Mouse (Mus musculus): ENCODE data around the gene Lrrc27. TPM values are rescaled to one million over a fixed set of nuclear protein-coding genes. Genes with fewer than 3 reads are reported as not detected.
A peak's percentile ranks its signal among the peaks of the same experiment; 100 is the strongest.

The Lrrc27 gene
- total RNA-seq, 1 experiment from 2014 or later, result 9.5 TPM

GRCm38 (mm10) chr7:139208023-139208772 is 4.6 kb upstream of the Lrrc27 start:
- ATAC-seq (replicated peaks in 1 of 2; ENCODE audit: insufficient read depth in 1 of 2, low FRiP score in 2 of 2, low TSS enrichment in 1 of 2, low read depth in 1 of 2, poor library complexity in 2 of 2, severe bottlenecking in 2 of 2), result peak; percentile 79 to 81

DNA sequence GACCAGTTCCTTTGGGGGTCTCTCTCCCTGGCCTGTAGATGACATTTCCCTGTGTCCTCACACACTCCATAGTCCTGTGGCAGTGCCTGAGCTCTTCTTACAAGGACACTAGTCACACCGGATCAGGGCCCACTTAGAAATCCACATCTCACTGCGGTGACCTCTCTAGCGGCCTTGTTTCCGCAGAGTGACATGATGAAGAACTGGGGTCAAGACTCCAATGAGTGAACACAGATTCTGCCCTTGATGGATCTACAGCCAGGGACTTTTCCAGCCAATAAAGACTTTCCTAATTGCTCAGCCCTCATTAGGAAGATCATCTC is 4.1 kb upstream of the Lrrc27 start:
- ATAC-seq (replicated peaks in 1 of 2; ENCODE audit: insufficient read depth in 1 of 2, low FRiP score in 2 of 2, low TSS enrichment in 1 of 2, low read depth in 1 of 2, poor library complexity in 2 of 2, severe bottlenecking in 2 of 2), result no peak

DNA sequence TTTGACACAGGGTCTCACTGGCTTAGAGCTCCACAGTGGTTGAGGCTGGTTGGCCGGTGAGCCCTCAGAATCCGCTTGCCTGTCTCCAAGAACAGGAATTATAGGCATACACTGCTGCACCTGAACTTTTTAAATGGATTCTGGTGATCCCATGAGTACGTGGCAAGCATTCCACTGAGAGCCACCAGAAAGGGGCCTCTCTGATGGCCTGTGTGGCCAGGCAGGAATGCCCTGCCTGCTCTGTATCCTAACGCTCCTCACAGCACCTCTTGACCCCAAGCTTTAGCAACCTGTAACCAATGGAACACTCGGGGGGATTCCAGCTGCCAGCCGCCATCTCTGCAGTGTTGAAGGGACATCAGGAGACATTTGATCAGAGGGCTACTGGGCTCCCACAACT is 1.0 kb upstream of the Lrrc27 start:
- ATAC-seq (replicated peaks in 1 of 2; ENCODE audit: insufficient read depth in 1 of 2, low FRiP score in 2 of 2, low TSS enrichment in 1 of 2, low read depth in 1 of 2, poor library complexity in 2 of 2, severe bottlenecking in 2 of 2), result no peak

DNA sequence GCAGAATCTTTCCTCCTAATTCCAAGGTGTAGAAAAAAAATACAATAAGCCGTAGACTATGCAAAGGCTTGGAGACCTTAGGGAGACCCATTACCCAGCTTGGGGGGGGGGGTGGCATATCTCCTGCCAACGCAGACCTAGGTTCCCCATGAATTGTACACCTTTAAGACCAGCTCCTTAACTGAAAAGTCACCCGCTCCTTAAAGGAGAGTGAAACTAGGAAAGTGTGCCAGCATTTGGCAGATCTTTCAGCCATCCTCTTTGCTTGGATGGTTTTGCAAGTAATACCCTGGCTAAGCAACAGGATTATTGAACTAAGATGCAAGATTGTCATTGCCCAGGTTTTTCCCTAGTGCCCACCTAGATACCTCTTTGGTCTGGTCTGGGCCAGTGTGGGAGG is 963 bp downstream of the Lrrc27 start:
- ATAC-seq (replicated peaks in 1 of 2; ENCODE audit: insufficient read depth in 1 of 2, low FRiP score in 2 of 2, low TSS enrichment in 1 of 2, low read depth in 1 of 2, poor library complexity in 2 of 2, severe bottlenecking in 2 of 2), result no peak

DNA sequence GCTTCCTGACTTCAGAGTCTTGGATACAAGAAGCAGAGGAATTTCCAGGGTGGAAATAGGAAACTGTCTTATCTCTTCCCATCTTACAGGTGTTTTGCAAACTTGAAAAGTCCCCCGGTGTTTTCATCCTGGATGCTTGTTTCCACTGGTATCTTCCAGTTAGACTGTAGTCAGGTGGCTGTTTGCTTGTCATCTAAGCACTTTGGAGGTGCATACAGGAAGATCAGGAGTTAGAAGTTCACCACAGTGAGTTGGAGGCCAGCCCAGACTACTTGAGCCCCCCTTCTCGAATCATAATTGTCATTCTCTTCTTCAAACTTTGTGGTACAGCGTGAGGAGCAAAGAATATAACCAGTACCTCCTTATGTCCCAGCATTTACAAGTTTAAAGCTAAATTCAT is 1.4 kb downstream of the Lrrc27 start:
- ATAC-seq (replicated peaks in 1 of 2; ENCODE audit: insufficient read depth in 1 of 2, low FRiP score in 2 of 2, low TSS enrichment in 1 of 2, low read depth in 1 of 2, poor library complexity in 2 of 2, severe bottlenecking in 2 of 2), result no peak

- ATAC-seq (replicated peaks in 1 of 2; ENCODE audit: insufficient read depth in 1 of 2, low FRiP score in 2 of 2, low TSS enrichment in 1 of 2, low read depth in 1 of 2, poor library complexity in 2 of 2, severe bottlenecking in 2 of 2), result no peak
Measured at GRCm38 (mm10) chr7:139214596-139215340, 2.0 kb downstream of the Lrrc27 start.

GRCm38 (mm10) chr7:139215516-139215915 is 2.7 kb downstream of the Lrrc27 start:
- ATAC-seq (replicated peaks in 1 of 2; ENCODE audit: insufficient read depth in 1 of 2, low FRiP score in 2 of 2, low TSS enrichment in 1 of 2, low read depth in 1 of 2, poor library complexity in 2 of 2, severe bottlenecking in 2 of 2), result no peak

GRCm38 (mm10) chr7:139215946-139216345 is 3.2 kb downstream of the Lrrc27 start:
- ATAC-seq (replicated peaks in 1 of 2; ENCODE audit: insufficient read depth in 1 of 2, low FRiP score in 2 of 2, low TSS enrichment in 1 of 2, low read depth in 1 of 2, poor library complexity in 2 of 2, severe bottlenecking in 2 of 2), result no peak

GRCm38 (mm10) chr7:139216464-139216863 is 3.7 kb downstream of the Lrrc27 start:
- no peak for ATAC-seq (replicated peaks in 1 of 2; ENCODE audit: insufficient read depth in 1 of 2, low FRiP score in 2 of 2, low TSS enrichment in 1 of 2, low read depth in 1 of 2, poor library complexity in 2 of 2, severe bottlenecking in 2 of 2)

DNA sequence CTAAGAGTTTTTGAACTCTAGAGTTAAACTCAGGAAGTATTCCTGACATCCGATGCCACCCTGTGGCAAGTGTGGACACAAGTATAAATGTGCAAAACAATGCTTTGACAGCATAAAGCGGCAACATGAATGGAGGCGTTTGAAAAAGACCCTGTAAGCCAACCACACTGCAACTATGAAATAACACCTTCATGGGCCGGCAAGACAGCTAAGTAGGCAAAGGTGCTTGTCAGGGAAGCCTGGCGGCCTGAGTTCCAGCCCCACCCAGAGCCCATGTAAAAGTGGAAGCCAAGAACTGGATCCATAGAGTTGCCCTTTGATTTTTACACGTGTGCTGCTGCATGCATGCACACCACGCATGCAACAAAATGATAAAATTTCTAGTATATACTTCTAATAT is 4.3 kb downstream of the Lrrc27 start:
- ATAC-seq (replicated peaks in 1 of 2; ENCODE audit: insufficient read depth in 1 of 2, low FRiP score in 2 of 2, low TSS enrichment in 1 of 2, low read depth in 1 of 2, poor library complexity in 2 of 2, severe bottlenecking in 2 of 2), result no peak

DNA sequence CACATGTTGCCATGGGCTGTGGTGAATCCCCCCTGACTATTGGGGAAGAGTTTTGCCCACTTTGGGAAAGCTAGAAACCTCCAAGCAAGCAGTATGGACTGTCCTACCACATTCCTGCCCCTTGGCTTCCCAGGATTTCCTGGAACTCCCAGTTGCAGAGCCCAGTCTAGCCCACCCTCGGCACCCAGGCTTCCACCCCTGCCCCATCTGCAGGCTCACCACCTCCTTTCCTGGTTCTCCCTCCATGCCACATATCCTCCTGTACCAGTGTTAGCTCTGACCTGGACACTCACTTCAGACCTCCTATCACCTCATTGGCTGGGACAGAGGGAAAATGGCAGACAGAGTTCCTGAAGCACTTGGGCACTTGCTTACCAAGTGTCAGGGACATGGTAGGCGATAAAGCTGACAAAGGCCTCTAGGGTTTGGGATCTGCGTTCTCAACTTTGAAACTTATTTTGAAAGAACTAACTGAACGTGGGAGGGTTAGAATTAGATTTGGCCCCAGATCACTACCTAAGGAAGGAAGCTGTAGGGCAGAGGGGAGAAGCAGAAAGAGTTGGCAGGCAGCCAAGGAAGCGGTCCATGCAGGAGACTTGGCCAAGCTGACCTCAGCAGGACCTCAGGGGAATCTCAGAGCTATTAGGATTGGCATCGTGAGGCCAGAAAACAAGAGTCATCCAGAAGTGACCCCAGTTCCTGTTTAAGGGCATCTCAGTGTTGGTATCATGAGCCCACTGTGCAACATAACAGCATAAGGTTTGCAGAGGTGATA is 6.0 kb downstream of the Lrrc27 start:
- ATAC-seq (replicated peaks in 1 of 2; ENCODE audit: insufficient read depth in 1 of 2, low FRiP score in 2 of 2, low TSS enrichment in 1 of 2, low read depth in 1 of 2, poor library complexity in 2 of 2, severe bottlenecking in 2 of 2), result no peak

DNA sequence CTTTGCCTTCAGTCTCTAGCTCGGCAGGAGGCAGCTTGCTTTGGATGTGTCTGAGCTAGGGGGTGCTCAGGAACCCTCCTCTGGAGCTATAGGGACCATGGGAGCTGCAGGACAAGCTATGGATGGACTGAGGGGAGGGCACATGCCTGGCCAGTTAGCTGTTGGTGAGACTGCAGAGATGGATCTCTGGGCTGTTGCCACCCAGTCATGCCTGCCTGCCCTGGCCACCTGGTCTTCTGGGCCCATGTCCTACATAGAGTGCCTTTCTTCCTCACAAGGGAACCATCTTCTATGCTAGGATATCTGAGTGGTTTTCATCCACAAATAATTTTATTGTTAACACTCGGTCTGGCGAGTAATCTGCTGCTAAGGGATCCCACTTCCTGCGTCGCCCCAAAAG is 6.7 kb downstream of the Lrrc27 start:
- no peak for ATAC-seq (replicated peaks in 1 of 2; ENCODE audit: insufficient read depth in 1 of 2, low FRiP score in 2 of 2, low TSS enrichment in 1 of 2, low read depth in 1 of 2, poor library complexity in 2 of 2, severe bottlenecking in 2 of 2)

GRCm38 (mm10) chr7:139220303-139220702 is 7.5 kb downstream of the Lrrc27 start:
- no peak for ATAC-seq (replicated peaks in 1 of 2; ENCODE audit: insufficient read depth in 1 of 2, low FRiP score in 2 of 2, low TSS enrichment in 1 of 2, low read depth in 1 of 2, poor library complexity in 2 of 2, severe bottlenecking in 2 of 2)

GRCm38 (mm10) chr7:139221072-139221471 is 8.3 kb downstream of the Lrrc27 start:
- ATAC-seq (replicated peaks in 1 of 2; ENCODE audit: insufficient read depth in 1 of 2, low FRiP score in 2 of 2, low TSS enrichment in 1 of 2, low read depth in 1 of 2, poor library complexity in 2 of 2, severe bottlenecking in 2 of 2), result no peak

GRCm38 (mm10) chr7:139221856-139222255 is 9.1 kb downstream of the Lrrc27 start:
- ATAC-seq (replicated peaks in 1 of 2; ENCODE audit: insufficient read depth in 1 of 2, low FRiP score in 2 of 2, low TSS enrichment in 1 of 2, low read depth in 1 of 2, poor library complexity in 2 of 2, severe bottlenecking in 2 of 2), result no peak

DNA sequence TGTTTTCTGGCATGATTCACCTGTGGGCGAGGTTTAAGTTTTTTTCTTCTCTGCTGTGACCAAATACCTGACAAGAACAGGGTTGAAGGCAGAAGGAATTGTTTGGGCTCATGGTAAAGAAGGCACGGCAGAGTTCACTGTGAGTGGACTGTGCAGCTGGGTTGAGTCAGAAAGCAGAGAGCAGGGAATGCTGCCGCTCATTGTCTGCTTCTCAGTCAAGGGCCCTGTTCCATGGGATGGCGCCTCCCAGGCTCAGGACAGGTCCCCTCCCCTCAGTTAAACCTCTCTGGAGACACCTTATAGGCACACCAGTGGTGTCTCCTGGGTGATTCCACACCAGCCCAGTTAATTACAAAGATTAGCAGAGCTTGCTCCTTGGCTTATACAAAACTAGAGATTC is 9.6 kb downstream of the Lrrc27 start:
- ATAC-seq (replicated peaks in 1 of 2; ENCODE audit: insufficient read depth in 1 of 2, low FRiP score in 2 of 2, low TSS enrichment in 1 of 2, low read depth in 1 of 2, poor library complexity in 2 of 2, severe bottlenecking in 2 of 2), result no peak

DNA sequence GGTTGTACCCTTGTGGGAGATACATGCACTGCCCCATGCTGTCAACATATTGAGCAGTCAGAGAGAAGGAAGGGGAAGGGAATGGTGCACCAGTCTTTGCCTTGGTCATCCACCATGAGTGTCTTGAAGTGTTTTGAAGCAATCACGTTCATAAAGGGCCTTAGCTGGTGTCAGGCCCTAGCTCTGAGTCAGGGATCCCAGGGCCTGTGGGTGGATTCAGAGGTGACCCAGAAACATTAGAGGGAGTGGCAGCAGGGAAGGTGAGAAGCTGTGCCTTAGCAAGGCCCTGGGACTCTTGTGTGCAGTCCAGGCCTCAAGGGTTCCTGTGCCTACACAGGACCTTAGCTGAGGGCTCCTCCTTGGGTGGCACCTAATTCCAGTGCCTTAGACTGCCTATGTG is 11.3 kb downstream of the Lrrc27 start:
- ATAC-seq (replicated peaks in 1 of 2; ENCODE audit: insufficient read depth in 1 of 2, low FRiP score in 2 of 2, low TSS enrichment in 1 of 2, low read depth in 1 of 2, poor library complexity in 2 of 2, severe bottlenecking in 2 of 2), result no peak

GRCm38 (mm10) chr7:139224725-139225124 is 11.9 kb downstream of the Lrrc27 start:
- peak; percentile 74 to 87 for ATAC-seq (replicated peaks in 1 of 2; ENCODE audit: insufficient read depth in 1 of 2, low FRiP score in 2 of 2, low TSS enrichment in 1 of 2, low read depth in 1 of 2, poor library complexity in 2 of 2, severe bottlenecking in 2 of 2)
